In the genomic region with DNA sequence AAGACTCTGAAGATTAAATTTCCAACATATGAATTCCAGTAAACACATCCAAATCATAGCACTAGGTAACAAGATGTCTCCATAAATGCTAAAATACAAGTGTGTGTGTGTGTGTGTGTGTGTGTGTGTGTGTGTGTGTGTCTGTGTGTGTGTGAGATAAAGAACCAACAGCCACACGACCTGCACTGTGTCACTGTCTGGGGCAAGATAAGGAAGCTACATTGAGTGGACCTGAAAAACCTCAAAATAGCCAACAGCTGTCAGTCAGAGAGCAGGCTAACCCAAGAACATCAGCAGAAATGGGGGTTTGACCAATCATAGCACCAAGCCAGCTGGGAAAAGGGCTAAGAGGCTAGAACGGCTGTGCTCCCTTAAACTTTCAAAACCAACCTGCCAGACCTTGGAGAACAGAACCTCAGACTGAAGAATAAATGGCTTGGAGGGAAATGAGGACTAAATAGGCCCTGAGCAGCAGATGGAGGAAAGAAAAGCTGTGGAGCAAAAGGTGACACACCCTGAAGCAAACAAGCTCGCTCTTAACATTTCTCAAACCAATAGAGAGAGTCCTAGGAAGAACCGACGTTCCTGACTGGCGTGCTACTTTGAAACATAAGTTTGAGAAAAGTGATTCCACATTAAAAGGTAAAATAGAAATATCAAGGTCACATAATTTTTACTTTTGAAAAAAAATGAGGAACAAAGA, we compare ENCODE assay signal across 27 mouse cellular contexts. TPM values are rescaled to one million over a fixed set of nuclear protein-coding genes. Genes with fewer than 3 reads are reported as not detected.
DNase-seq lines count a peak whose midpoint lies in the region; ATAC-seq and TF ChIP-seq lines count a peak whose summit lies in the region.
"Had no signal": no experiment of that assay in that cellular context is flagged by ENCODE, and none has a peak within 500 bp of the region (broad histone marks: within the 10 kb centered on the region; RNA-seq: fewer than 3 reads in every experiment).

No protein-coding gene starts in this region.

- H3K9me3 ChIP-seq in midbrain, embryonic 11.5 days (ENCODE audit: control insufficient read depth, low read length), result no peaks in the 10 kb centered on the region
- no peaks in the 10 kb centered on the region for H3K9me3 ChIP-seq in midbrain, embryonic 16.5 days (replicated peaks; ENCODE audit: control insufficient read depth, low read length, poor library complexity, severe bottlenecking)
- H3K9me3 ChIP-seq in liver, embryonic 14.5 days (ENCODE audit: control insufficient read depth, low read length), result no peaks in the 10 kb centered on the region
- H3K9me3 ChIP-seq: embryonic facial prominence, embryonic 10.5 days; embryonic facial prominence, embryonic 15.5 days; hindbrain, embryonic 12.5 days; intestine, embryonic 15.5 days; midbrain, embryonic 15.5 days had no signal

- H3K4me1 ChIP-seq in midbrain, embryonic 11.5 days (ENCODE audit: control insufficient read depth, insufficient read depth, low read length), result no peaks in the 10 kb centered on the region; the same call in 1 of the 2 replicates
- H3K4me1 ChIP-seq in midbrain, embryonic 16.5 days (ENCODE audit: control insufficient read depth, insufficient read depth, low read length), result peaks cover 12% of the 10 kb centered on the region
- H3K4me1 ChIP-seq in liver, embryonic 14.5 days (replicated peaks; ENCODE audit: control insufficient read depth in 2 of 2, insufficient read depth in 2 of 2, low read length in 1 of 2), result peaks cover 7 to 9% of the 10 kb centered on the region in 2 experiments
- H3K4me1 ChIP-seq: intestine, embryonic 15.5 days had no signal

- no peak overlapping the region for H3K27ac ChIP-seq in midbrain, embryonic 11.5 days (ENCODE audit: low read depth, low read length)
- no peak overlapping the region for H3K27ac ChIP-seq in midbrain, embryonic 16.5 days (ENCODE audit: low read length)
- H3K27ac ChIP-seq in liver, embryonic 14.5 days, result peak overlapping the region; percentile 71
- H3K27ac ChIP-seq: embryonic facial prominence, embryonic 10.5 days; embryonic facial prominence, embryonic 15.5 days; hindbrain, embryonic 12.5 days; hindbrain, postnatal 0 days; intestine, embryonic 15.5 days; kidney, postnatal 0 days; midbrain, embryonic 15.5 days had no signal

- no peaks in the 10 kb centered on the region for H3K27me3 ChIP-seq in midbrain, embryonic 11.5 days (ENCODE audit: control insufficient read depth, insufficient read depth, low read length)
- no peaks in the 10 kb centered on the region for H3K27me3 ChIP-seq in midbrain, embryonic 16.5 days (ENCODE audit: control insufficient read depth, insufficient read depth, low read depth, low read length)
- H3K27me3 ChIP-seq in liver, embryonic 14.5 days (ENCODE audit: control insufficient read depth, insufficient read depth, low read length), result no peaks in the 10 kb centered on the region
- H3K27me3 ChIP-seq: embryonic facial prominence, embryonic 15.5 days; hindbrain, embryonic 12.5 days; intestine, embryonic 15.5 days; midbrain, embryonic 15.5 days had no signal

- peak; percentile 75 for TF ChIP-seq EP300 in liver, embryonic 14.5 days (IDR thresholded peaks at IDR 0.05; ENCODE audit: low read depth)

- WGBS in midbrain, embryonic 11.5 days, result 83% methylated on average over 6 of the region's 6 CpGs
- WGBS in midbrain, embryonic 16.5 days, result 84% methylated on average over 6 of the region's 6 CpGs
- 33% methylated on average over 6 of the region's 6 CpGs for WGBS in liver, embryonic 14.5 days (ENCODE audit: insufficient replicate concordance)

- H3K4me3 ChIP-seq in midbrain, embryonic 11.5 days (ENCODE audit: low read depth, low read length), result no peak overlapping the region
- no peak overlapping the region for H3K4me3 ChIP-seq in midbrain, embryonic 16.5 days (ENCODE audit: low read depth, low read length)
- H3K4me3 ChIP-seq in liver, embryonic 14.5 days (ENCODE audit: insufficient read depth in 1 of 2, low read depth in 2 of 2, low read length in 2 of 2), result no peak overlapping the region
- H3K4me3 ChIP-seq: embryonic facial prominence, embryonic 10.5 days; embryonic facial prominence, embryonic 15.5 days; hindbrain, embryonic 12.5 days; intestine, embryonic 15.5 days; midbrain, embryonic 15.5 days had no signal

- peak; percentile 26 for DNase-seq in midbrain, embryonic 11.5 days (ENCODE audit: low spot score, missing footprints)
- peak; percentile 40 to 47 (median 42) for DNase-seq in liver, embryonic 14.5 days (ENCODE audit: low read depth in 3 of 3, low spot score in 3 of 3)
- no peak for DNase-seq in layer of hippocampus, adult 11-12 months (ENCODE audit: low spot score)
- DNase-seq in spleen, postnatal 36 days (ENCODE audit: low spot score in 2 of 2), result no peak
- DNase-seq: adrenal gland, postnatal 14 days; cerebellum, adult 11 months; cerebellum, adult 9-11 months; gastrocnemius, postnatal 25 days; heart, adult 11 months; kidney, adult 8-10 months; layer of hippocampus, adult 9-11 months; lung, postnatal 4 days; right cerebral cortex, adult 18-20 months; spleen, adult 18-20 months had no signal

- H3K9ac ChIP-seq in midbrain, embryonic 11.5 days (ENCODE audit: low read length), result no peak overlapping the region
- H3K9ac ChIP-seq in midbrain, embryonic 16.5 days (ENCODE audit: low read depth, low read length), result no peak overlapping the region
- no peak overlapping the region for H3K9ac ChIP-seq in liver, embryonic 14.5 days (replicated peaks)
- H3K9ac ChIP-seq: embryonic facial prominence, embryonic 15.5 days; hindbrain, embryonic 12.5 days; intestine, embryonic 15.5 days; midbrain, embryonic 15.5 days had no signal

- H3K36me3 ChIP-seq in midbrain, embryonic 11.5 days (ENCODE audit: control insufficient read depth, insufficient read depth, low read length), result no peaks in the 10 kb centered on the region
- no peaks in the 10 kb centered on the region for H3K36me3 ChIP-seq in midbrain, embryonic 16.5 days (ENCODE audit: control insufficient read depth, insufficient read depth, low read length)
- no peaks in the 10 kb centered on the region for H3K36me3 ChIP-seq in liver, embryonic 14.5 days (replicated peaks; ENCODE audit: control insufficient read depth, insufficient read depth, low read depth)
- H3K36me3 ChIP-seq: embryonic facial prominence, embryonic 10.5 days; embryonic facial prominence, embryonic 15.5 days; hindbrain, embryonic 12.5 days; intestine, embryonic 15.5 days; midbrain, embryonic 15.5 days had no signal

- H3K4me2 ChIP-seq in midbrain, embryonic 11.5 days, result no peak overlapping the region
- no peak overlapping the region for H3K4me2 ChIP-seq in midbrain, embryonic 16.5 days (ENCODE audit: low read length)
- H3K4me2 ChIP-seq in liver, embryonic 14.5 days (ENCODE audit: low read depth), result peak overlapping the region; percentile 37
- H3K4me2 ChIP-seq: embryonic facial prominence, embryonic 15.5 days; hindbrain, embryonic 12.5 days; intestine, embryonic 15.5 days; midbrain, embryonic 15.5 days had no signal

- no peak for ATAC-seq in midbrain, embryonic 11.5 days (ENCODE audit: low FRiP score)
- ATAC-seq in midbrain, embryonic 16.5 days, result no peak
- ATAC-seq in erythroblast, adult 5-6 weeks (replicated peaks; ENCODE audit: low FRiP score, poor library complexity, severe bottlenecking), result 0 out of 2 replicates have a peak, but pooled peaks have one; percentile 37
- peak; percentile 98 for ATAC-seq in liver, embryonic 14.5 days (ENCODE audit: insufficient read depth)
- peak; percentile 83 for ATAC-seq in megakaryocyte-erythroid progenitor cell, adult 5-6 weeks (replicated peaks; ENCODE audit: low FRiP score, low TSS enrichment, poor library complexity, severe bottlenecking)
- no peak for ATAC-seq in cerebellum, adult (ENCODE audit: insufficient number of reproducible peaks, low FRiP score, low TSS enrichment)
- ATAC-seq: CD4-positive, CD25-positive, alpha-beta regulatory T cell, adult 4 months; forebrain, embryonic 14.5 days; hindbrain, postnatal 0 days; intestine, embryonic 15.5 days; midbrain, embryonic 15.5 days had no signal

- TF ChIP-seq CTCF in liver, embryonic 14.5 days (IDR thresholded peaks at IDR 0.05; ENCODE audit: low read depth), result no peak

RNA-seq across cellular contexts. Expression of a gene that starts 30.8 kb away (rescaled TPM):
- 9.0 and 9.9 TPM in 2 replicates for polyA plus RNA-seq in midbrain, embryonic 11.5 days (2014; fragmentation: Nextera tagmentation; extraction: Ambion mirVana)
- 44.9 and 45.8 TPM in 2 replicates for polyA plus RNA-seq in midbrain, embryonic 16.5 days (2015; fragmentation: Nextera tagmentation; extraction: Ambion mirVana)
- 0.58 and 0.63 TPM in 2 replicates for total RNA-seq in erythroblast, adult 5-6 weeks (2015; ENCODE audit: low replicate concordance)
- total RNA-seq in erythroblast, adult 5-6 weeks (2017; ENCODE audit: low replicate concordance), result 0.26 and 1.4 TPM in 2 replicates
- polyA plus RNA-seq in liver, embryonic 14.5 days (2012; rRNA removed), result 0.66 TPM in 2 replicates
- polyA plus RNA-seq in liver, embryonic 14.5 days (2014; fragmentation: Nextera tagmentation; extraction: Ambion mirVana), result 0.89 and 0.99 TPM in 2 replicates
- 0.83 and 1.8 TPM in 2 replicates for total RNA-seq in megakaryocyte-erythroid progenitor cell, adult 5-6 weeks (2014; fragmentation: Nextera tagmentation)
- 0.80 and 5.9 TPM in 2 replicates for total RNA-seq in megakaryocyte-erythroid progenitor cell, adult 5-6 weeks (2017)

Comparison
In these comparisons a context has a peak if more than half of its experiments do, and no peak if none do; other contexts are left out.
1. ATAC-seq: peak in erythroblast, adult 5-6 weeks (single experiment), liver, embryonic 14.5 days (single experiment) and megakaryocyte-erythroid progenitor cell, adult 5-6 weeks (single experiment); none in midbrain, embryonic 11.5 days (single experiment), midbrain, embryonic 16.5 days (single experiment) and cerebellum, adult (single experiment).
2. DNase-seq: peak in midbrain, embryonic 11.5 days (single experiment) and liver, embryonic 14.5 days (3 of 3); none in layer of hippocampus, adult 11-12 months (single experiment) and spleen, postnatal 36 days (0 of 2).